Mouse (Mus musculus): Measurements from ENCODE around the gene Prr22.
A peak's percentile ranks its signal among the peaks of the same experiment; 100 is the strongest.

Prr22 gene

GRCm38 (mm10) chr17:56808518-56808917, 38.5 kb downstream of the Prr22 start:
- peak; percentile 60 to 70 for DNase-seq (ENCODE audit: low spot score in 2 of 2)

GRCm38 (mm10) chr17:56810245-56810644, 40.2 kb downstream of the Prr22 start:
- peak in 1 of 2 experiments; percentile 49 for DNase-seq (ENCODE audit: low spot score in 2 of 2)

GRCm38 (mm10) chr17:56814316-56815056, 44.4 kb downstream of the Prr22 start:
- peak in 1 of 2 experiments; percentile 52 for DNase-seq (ENCODE audit: low spot score in 2 of 2)

GRCm38 (mm10) chr17:56815057-56815345, 45.0 kb downstream of the Prr22 start:
- no peak for DNase-seq (ENCODE audit: low spot score in 2 of 2)

GRCm38 (mm10) chr17:56818067-56818636, 48.1 kb downstream of the Prr22 start:
- peak in 1 of 2 experiments; percentile 77 for DNase-seq (ENCODE audit: low spot score in 2 of 2)

GRCm38 (mm10) chr17:56819032-56819545, 49.0 kb downstream of the Prr22 start:
- DNase-seq (ENCODE audit: low spot score in 2 of 2) = no peak

GRCm38 (mm10) chr17:56819694-56820111, 49.7 kb downstream of the Prr22 start:
- DNase-seq (ENCODE audit: low spot score in 2 of 2) = peak in 1 of 2 experiments; percentile 41
